Mouse (Mus musculus): ENCODE measurements around the gene Brf1.

- TF ChIP-seq CTCF (IDR thresholded peaks at IDR 0.05; ENCODE audit: low read depth, low read length), result no peak
- TF ChIP-seq EP300 (IDR thresholded peaks at IDR 0.05; ENCODE audit: insufficient read depth, low read depth, low read length), result no peak
Observed at GRCm38 (mm10) chr12:112951150-112951842, 49.2 kb downstream of the Brf1 start.
